Comparison of ENCODE assay signal across 8 mouse cellular contexts in genomic region chr4:150909451-150910156, GRCm38 (mm10). TPM values are rescaled to one million over a fixed set of nuclear protein-coding genes. Genes with fewer than 3 reads are reported as not detected.
DNase-seq lines count a peak whose midpoint lies in the region; ATAC-seq lines count a peak whose summit lies in the region.

No protein-coding gene starts in this region.

- DNase-seq in T-cell, adult 2 months (ENCODE audit: low spot score) = peak; percentile 97
- peak; percentile 99 to 100 for DNase-seq in cerebellum, postnatal 36 days
- DNase-seq in gastrocnemius, adult 18-20 months (ENCODE audit: low spot score) = peak; percentile 98
- DNase-seq in left cerebral cortex, adult 18-20 months (ENCODE audit: low spot score in 2 of 2) = peak; percentile 99
- peak; percentile 98 for DNase-seq in right cerebral cortex, adult 18-20 months
- peak; percentile 97 for DNase-seq in urinary bladder, postnatal 10 days (ENCODE audit: low spot score)

- H3K9me3 ChIP-seq in hindbrain, embryonic 16.5 days (ENCODE audit: control insufficient read depth, low read length) = no peaks in the 10 kb centered on the region

- peaks cover 22% of the 10 kb centered on the region for H3K79me2 ChIP-seq in macrophage (ENCODE audit: inconsistent target)

- H3K4me3 ChIP-seq in hindbrain, embryonic 16.5 days (ENCODE audit: low read length) = peak overlapping the region; percentile 89
- peak overlapping the region; percentile 68 for H3K4me3 ChIP-seq in macrophage (ENCODE audit: inconsistent target)

- under 1% methylated on average over 53 of the region's 56 CpGs for WGBS in hindbrain, embryonic 16.5 days
- 3% methylated on average over 52 of the region's 56 CpGs for WGBS in macrophage (ENCODE audit: missing documents)

- peaks cover 16% of the 10 kb centered on the region for H3K4me1 ChIP-seq in hindbrain, embryonic 16.5 days (ENCODE audit: control insufficient read depth, insufficient read depth, low read depth, low read length)

- peak overlapping the region; percentile 75 for H3K4me2 ChIP-seq in hindbrain, embryonic 16.5 days (ENCODE audit: low read length)

- H3K27me3 ChIP-seq in hindbrain, embryonic 16.5 days (replicated peaks; ENCODE audit: control insufficient read depth, insufficient read depth, low read length) = no peaks in the 10 kb centered on the region

- peak overlapping the region; percentile 94 for H3K9ac ChIP-seq in hindbrain, embryonic 16.5 days (ENCODE audit: low read depth, low read length)

- ATAC-seq in hindbrain, embryonic 16.5 days = peak; percentile 93

- peaks cover 2% of the 10 kb centered on the region; the same call in 1 of the 2 replicates for H3K36me3 ChIP-seq in hindbrain, embryonic 16.5 days (ENCODE audit: control insufficient read depth, insufficient read depth, low read length)
- H3K36me3 ChIP-seq in macrophage (ENCODE audit: inconsistent target) = peaks cover 20% of the 10 kb centered on the region; the same call in 1 of the 2 replicates

- peak overlapping the region; percentile 84 for H3K27ac ChIP-seq in hindbrain, embryonic 16.5 days (ENCODE audit: low read depth, low read length)
- peak overlapping the region; percentile 45 for H3K27ac ChIP-seq in macrophage

RNA-seq across cellular contexts. Expression of gene Park7, which starts 4.6 kb away (rescaled TPM):
- 100 to 1,000 TPM; 750 to 787 TPM for total RNA-seq in gastrocnemius, adult 18-20 months (2021)
- polyA plus RNA-seq in hindbrain, embryonic 16.5 days (2015; fragmentation: Nextera tagmentation; extraction: Ambion mirVana) = 390 and 413 TPM in 2 replicates
- 100 to 1,000 TPM; 215 to 216 TPM for total RNA-seq in left cerebral cortex, adult 18-20 months (2021)
- total RNA-seq in macrophage (2018; cell fraction: chromatin; rRNA removed) = 10 to 100 TPM in 14 of 26 experiments, 1 to 10 TPM in 12; 1.6 to 26.7 (median 10.6) TPM
- 100 to 1,000 TPM in 12 of 26 experiments, 10 to 100 TPM in 14; 75.6 to 145 (median 99.0) TPM for total RNA-seq in macrophage (2018; cell fraction: cytosol; rRNA removed)
- 10 to 100 TPM in 25 of 26 experiments, 1 to 10 TPM in 1; 9.4 to 48.8 (median 24.2) TPM for total RNA-seq in macrophage (2018; cell fraction: nucleus; rRNA removed)
- 102 to 170 TPM (median 110 TPM) in 3 replicates for polyA plus RNA-seq in macrophage (2018)

RNA-seq across cellular contexts. Expression of gene Tnfrsf9, which starts 4.8 kb away (rescaled TPM):
- total RNA-seq in gastrocnemius, adult 18-20 months (2021) = under 1 TPM; 0.21 to 0.46 TPM
- 0.36 and 0.40 TPM in 2 replicates for polyA plus RNA-seq in hindbrain, embryonic 16.5 days (2015; fragmentation: Nextera tagmentation; extraction: Ambion mirVana)
- total RNA-seq in left cerebral cortex, adult 18-20 months (2021) = under 1 TPM; 0.35 to 0.94 TPM
- 10 to 100 TPM in 1 of 26 experiments, 1 to 10 TPM in 2, not detected in 23; 1.2 to 15.7 (median 5.8) TPM for total RNA-seq in macrophage (2018; cell fraction: chromatin; rRNA removed)
- 1 to 10 TPM in 4 of 26 experiments, under 1 TPM in 19, not detected in 3; 0.05 to 1.8 (median 0.41) TPM for total RNA-seq in macrophage (2018; cell fraction: cytosol; rRNA removed)
- 10 to 100 TPM in 1 of 26 experiments, 1 to 10 TPM in 10, under 1 TPM in 5, not detected in 10; 0.56 to 12.2 (median 1.5) TPM for total RNA-seq in macrophage (2018; cell fraction: nucleus; rRNA removed)
- 0.12 to 0.17 TPM in 2 of 3 replicates, not detected in the other for polyA plus RNA-seq in macrophage (2018)

RNA-seq across cellular contexts. Expression of gene Errfi1, which starts 55.9 kb away (rescaled TPM):
- 10 to 100 TPM; 24.9 to 35.9 TPM for total RNA-seq in gastrocnemius, adult 18-20 months (2021)
- 27.2 and 32.1 TPM in 2 replicates for polyA plus RNA-seq in hindbrain, embryonic 16.5 days (2015; fragmentation: Nextera tagmentation; extraction: Ambion mirVana)
- total RNA-seq in left cerebral cortex, adult 18-20 months (2021) = 10 to 100 TPM; 29.7 to 32.6 TPM
- 1,000 to 10,000 TPM in 2 of 26 experiments, 100 to 1,000 TPM in 6, 10 to 100 TPM in 9, 1 to 10 TPM in 9; 5.3 to 1,131 (median 35.7) TPM for total RNA-seq in macrophage (2018; cell fraction: chromatin; rRNA removed)
- 100 to 1,000 TPM in 6 of 26 experiments, 10 to 100 TPM in 8, 1 to 10 TPM in 12; 3.1 to 807 (median 10.7) TPM for total RNA-seq in macrophage (2018; cell fraction: cytosol; rRNA removed)
- 1,000 to 10,000 TPM in 2 of 26 experiments, 100 to 1,000 TPM in 7, 10 to 100 TPM in 11, 1 to 10 TPM in 6; 4.9 to 1,007 (median 57.5) TPM for total RNA-seq in macrophage (2018; cell fraction: nucleus; rRNA removed)
- 4.5 to 7.1 TPM (median 5.5 TPM) in 3 replicates for polyA plus RNA-seq in macrophage (2018)

Comparison
In these comparisons a context has a peak if more than half of its experiments do, and no peak if none do; other contexts are left out.
1. Peak in every context shown above with its lines: DNase-seq, ATAC-seq, H3K4me3 ChIP-seq and H3K27ac ChIP-seq.